Mouse (Mus musculus): ENCODE measurements around the gene Otc. TPM values are rescaled to one million over a fixed set of nuclear protein-coding genes. Genes with fewer than 3 reads are reported as not detected.

Otc gene
- polyA plus RNA-seq, 1 experiment from 2014 or later, result not detected

DNA sequence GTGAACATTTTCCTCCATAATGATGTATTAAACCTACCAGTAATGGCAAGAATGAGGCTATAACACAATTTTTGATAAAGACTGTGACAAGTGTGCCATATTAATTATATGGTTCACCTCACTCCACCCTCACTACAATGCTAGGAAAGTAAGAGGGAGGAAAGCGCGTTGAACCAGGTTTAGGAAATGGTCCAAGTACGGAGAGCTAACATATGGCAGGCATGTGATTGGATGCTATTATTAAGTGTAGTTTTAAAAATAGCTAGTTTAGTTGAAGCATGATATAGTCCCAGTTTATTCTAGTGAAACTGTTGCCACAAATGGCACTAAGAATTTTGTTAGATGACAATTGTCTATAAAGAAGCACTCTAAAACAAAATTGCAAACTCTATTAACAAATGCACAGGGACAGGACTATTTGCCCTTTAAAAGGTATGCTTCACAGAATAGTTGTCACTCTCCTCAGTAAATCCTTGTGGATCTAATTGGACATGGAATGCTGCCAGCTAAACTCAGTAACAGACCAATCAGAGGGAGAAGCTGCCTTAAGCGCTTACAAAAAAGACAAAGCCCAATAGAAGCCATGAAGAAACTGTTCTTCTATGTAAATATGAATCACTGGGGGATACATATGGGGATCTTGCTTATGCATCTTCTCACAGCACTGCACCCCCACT, 16.8 kb downstream of the Otc start:
- H3K27ac ChIP-seq (replicated peaks), result no peak overlapping the region

DNA sequence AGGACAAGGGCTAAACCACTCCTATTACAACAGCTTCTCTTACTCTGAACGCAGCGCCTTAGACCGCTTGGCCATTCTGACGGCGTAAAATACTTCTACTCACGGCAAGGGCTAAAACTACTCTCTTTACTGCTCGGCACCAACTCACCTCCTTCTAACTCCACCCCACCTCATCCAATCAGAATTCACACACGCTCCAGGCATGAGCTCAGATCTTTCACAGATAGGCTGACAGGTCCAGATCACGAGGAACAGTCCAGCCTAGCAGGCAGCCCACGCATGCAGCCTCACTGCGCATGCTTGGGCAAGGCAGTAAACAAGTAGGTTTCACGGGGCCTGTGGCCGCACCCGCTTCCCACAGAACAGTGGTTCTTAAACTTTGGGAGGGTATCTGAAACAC, 45.2 kb downstream of the Otc start:
- Histone ChIP-seq H3K36me3 (no peaks in the 10 kb centered on the region), H3K9me3 (no peaks in the 10 kb centered on the region), H3K27me3 (no peaks in the 10 kb centered on the region), H3K4me1 (no peaks in the 10 kb centered on the region), H3K27ac (replicated peaks) (no peak overlapping the region), H3K4me3 (no peak overlapping the region), H3K9ac (replicated peaks) (no peak overlapping the region), H3K4me2 (replicated peaks) (no peak overlapping the region)
- WGBS, result 92% methylated on average over 14 of the region's 14 CpGs
- ATAC-seq (ENCODE audit: low FRiP score, low read depth), result no peak

More for the DNA sequence above, 16.8 kb downstream of the Otc start:
- Histone ChIP-seq H3K36me3 (no peaks in the 10 kb centered on the region), H3K4me2 (replicated peaks) (no peak overlapping the region), H3K4me1 (no peaks in the 10 kb centered on the region), H3K27me3 (no peaks in the 10 kb centered on the region), H3K9me3 (no peaks in the 10 kb centered on the region), H3K9ac (replicated peaks) (no peak overlapping the region), H3K4me3 (no peak overlapping the region)
- 85% methylated on average over 4 of the region's 4 CpGs for WGBS
- no peak for ATAC-seq (ENCODE audit: low FRiP score, low read depth)

DNA sequence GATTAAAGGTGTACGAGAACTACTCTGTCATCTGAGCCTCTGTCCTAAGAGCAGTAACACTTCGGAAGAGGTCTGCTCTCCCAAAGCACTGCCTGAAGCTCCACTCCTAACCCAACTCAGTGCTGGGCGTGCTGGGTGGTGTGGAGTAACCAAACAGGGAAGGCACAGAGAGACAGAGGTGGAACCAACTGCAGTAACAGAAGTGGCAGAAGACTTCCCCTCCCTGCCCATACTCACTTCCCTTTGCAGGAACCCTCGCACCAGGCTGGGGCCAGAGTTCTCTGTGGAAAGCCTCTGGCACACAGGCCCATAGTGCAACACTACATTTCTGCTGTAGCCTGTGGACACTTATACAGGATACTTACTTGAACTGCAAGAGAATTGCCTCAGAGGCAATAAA, 66.1 kb downstream of the Otc start:
- 81% methylated on average over 4 of the region's 4 CpGs for WGBS
- H3K9me3 ChIP-seq, result no peaks in the 10 kb centered on the region

DNA sequence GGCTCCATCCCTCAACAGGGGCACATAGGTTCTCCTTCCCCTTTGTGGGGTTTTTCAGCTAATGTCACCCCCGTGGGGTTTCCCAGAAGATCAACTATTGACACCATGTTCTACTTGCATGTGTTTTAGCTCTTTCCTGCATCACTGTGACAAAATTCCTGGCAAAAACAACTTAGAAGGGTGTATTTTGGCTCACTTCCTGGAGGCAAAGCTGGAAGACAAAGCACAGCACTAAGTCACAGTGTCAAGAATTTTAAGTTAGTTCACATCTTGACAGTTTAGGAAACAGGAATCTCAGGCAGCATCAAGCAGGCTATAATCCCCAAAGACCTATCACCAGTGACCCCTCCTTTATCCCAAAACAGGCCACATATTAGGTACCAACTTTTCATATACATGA, 78.1 kb downstream of the Otc start:
- 69% methylated on average over 1 of the region's 1 CpGs for WGBS
- Histone ChIP-seq H3K4me1 (no peaks in the 10 kb centered on the region), H3K27me3 (no peaks in the 10 kb centered on the region), H3K9ac (replicated peaks) (no peak overlapping the region), H3K36me3 (no peaks in the 10 kb centered on the region), H3K27ac (replicated peaks) (no peak overlapping the region), H3K9me3 (no peaks in the 10 kb centered on the region), H3K4me2 (replicated peaks) (no peak overlapping the region), H3K4me3 (no peak overlapping the region)
- ATAC-seq (ENCODE audit: low FRiP score, low read depth), result no peak

More for the DNA sequence above, 66.1 kb downstream of the Otc start:
- no peak overlapping the region for H3K9ac ChIP-seq (replicated peaks)
- no peak overlapping the region for H3K4me3 ChIP-seq
- H3K36me3 ChIP-seq, result no peaks in the 10 kb centered on the region
- no peaks in the 10 kb centered on the region for H3K4me1 ChIP-seq
- H3K4me2 ChIP-seq (replicated peaks), result no peak overlapping the region
- no peak for ATAC-seq (ENCODE audit: low FRiP score, low read depth)
- no peaks in the 10 kb centered on the region for H3K27me3 ChIP-seq
- no peak overlapping the region for H3K27ac ChIP-seq (replicated peaks)

DNA sequence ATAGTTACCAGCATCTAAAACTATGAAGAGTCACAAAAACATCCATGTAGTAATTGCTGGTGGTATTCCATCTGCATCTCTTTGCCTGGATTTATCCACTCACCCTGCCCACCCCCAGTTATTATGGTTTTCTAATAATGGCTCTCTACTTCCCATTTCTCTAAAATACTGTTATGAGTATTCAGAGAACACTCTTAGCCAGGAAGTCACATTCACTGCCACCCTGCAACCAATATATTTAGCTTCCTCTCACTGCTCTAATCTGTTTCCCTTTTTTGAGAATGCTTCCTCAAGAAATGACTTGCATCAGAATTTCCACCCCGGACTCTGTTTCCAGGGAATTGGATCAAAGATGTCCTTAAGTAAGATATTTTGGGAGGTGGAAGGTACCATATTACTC, 79.6 kb downstream of the Otc start:
- ATAC-seq (ENCODE audit: low FRiP score, low read depth), result no peak
- Histone ChIP-seq H3K9me3 (no peaks in the 10 kb centered on the region), H3K9ac (replicated peaks) (no peak overlapping the region), H3K27ac (replicated peaks) (no peak overlapping the region), H3K4me1 (no peaks in the 10 kb centered on the region), H3K4me3 (no peak overlapping the region), H3K36me3 (no peaks in the 10 kb centered on the region), H3K4me2 (replicated peaks) (no peak overlapping the region), H3K27me3 (no peaks in the 10 kb centered on the region)
- 86% methylated on average over 1 of the region's 1 CpGs for WGBS

DNA sequence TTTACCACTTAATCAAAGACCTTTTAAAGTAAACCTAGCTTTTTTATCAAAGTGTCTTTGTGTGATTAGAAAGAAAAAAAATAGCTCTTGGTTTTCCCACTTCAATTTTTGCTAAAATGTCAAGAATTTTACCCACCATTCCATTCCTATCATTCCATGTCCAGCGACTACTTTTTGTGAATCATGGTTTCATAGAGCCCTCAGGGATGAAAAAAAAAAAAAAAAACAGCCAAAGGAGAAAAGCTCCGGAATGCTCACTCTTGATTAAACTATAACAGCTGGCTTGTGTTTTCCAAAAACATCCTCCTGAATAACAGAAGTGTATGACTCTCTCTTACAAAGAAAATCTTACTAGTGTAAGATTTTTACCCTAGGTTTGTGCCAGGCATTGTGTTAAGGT, 84.7 kb downstream of the Otc start:
- no peak overlapping the region for H3K4me3 ChIP-seq
- H3K9ac ChIP-seq (replicated peaks), result no peak overlapping the region
- H3K9me3 ChIP-seq, result no peaks in the 10 kb centered on the region
- WGBS, result 69% methylated on average over 2 of the region's 2 CpGs
- no peaks in the 10 kb centered on the region for H3K27me3 ChIP-seq
- no peaks in the 10 kb centered on the region for H3K4me1 ChIP-seq
- H3K36me3 ChIP-seq, result no peaks in the 10 kb centered on the region
- H3K27ac ChIP-seq (replicated peaks), result no peak overlapping the region
- no peak for ATAC-seq (ENCODE audit: low FRiP score, low read depth)
- H3K4me2 ChIP-seq (replicated peaks), result no peak overlapping the region

DNA sequence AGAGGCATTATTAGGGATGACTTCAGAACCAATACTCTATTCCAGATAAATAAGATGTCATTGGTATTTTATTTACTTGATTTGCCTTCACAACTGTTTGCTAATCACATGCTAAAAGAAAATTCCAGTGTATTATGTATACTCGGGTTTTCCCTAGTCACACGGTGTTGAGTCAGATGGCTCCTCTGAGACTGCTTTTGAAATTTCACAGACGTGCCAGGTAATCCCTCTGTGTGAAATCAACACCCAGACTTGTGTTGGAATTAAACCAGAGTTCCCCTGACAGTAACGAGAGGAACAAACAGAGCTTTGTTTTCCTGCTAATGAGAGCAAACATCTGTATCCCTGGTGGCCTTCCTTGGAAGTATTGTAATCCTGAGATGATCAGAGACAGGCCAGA, 103.8 kb downstream of the Otc start:
- H3K4me1 ChIP-seq, result no peaks in the 10 kb centered on the region
- no peak for ATAC-seq (ENCODE audit: low FRiP score, low read depth)
- no peak overlapping the region for H3K27ac ChIP-seq (replicated peaks)
- H3K9me3 ChIP-seq, result no peaks in the 10 kb centered on the region
- H3K4me3 ChIP-seq, result no peak overlapping the region
- H3K9ac ChIP-seq (replicated peaks), result no peak overlapping the region
- H3K27me3 ChIP-seq, result no peaks in the 10 kb centered on the region
- WGBS, result 50% methylated on average over 4 of the region's 4 CpGs
- H3K36me3 ChIP-seq, result no peaks in the 10 kb centered on the region
- H3K4me2 ChIP-seq (replicated peaks), result no peak overlapping the region

Other genes starting within 250 kb of the Otc start
- gene Srpx, start 134.6 kb upstream of the Otc start, polyA plus RNA-seq (2016; fragmentation: Nextera tagmentation; extraction: Ambion mirVana), result 5.9 and 7.9 TPM in 2 replicates
- gene Rpgr, start 35.4 kb upstream of the Otc start, polyA plus RNA-seq (2016; fragmentation: Nextera tagmentation; extraction: Ambion mirVana), result 44.1 and 44.9 TPM in 2 replicates
- 76.7 and 93.1 TPM in 2 replicates for gene Tspan7, start 232.9 kb downstream of the Otc start, polyA plus RNA-seq (2016; fragmentation: Nextera tagmentation; extraction: Ambion mirVana)

Data from midbrain, embryonic 12.5 days (tissue).